Mouse (Mus musculus): ENCODE data around the gene Hcn1. TPM values are rescaled to one million over a fixed set of nuclear protein-coding genes. Genes with fewer than 3 reads are reported as not detected.

Hcn1 gene
- total RNA-seq, 2 experiments from 2014 or later: 0.05 to 0.16 TPM

GRCm38 (mm10) chr13:117705573-117705972 lies 103.5 kb downstream of the Hcn1 start:
- DNase-seq: no peak

- no peak for DNase-seq
Observed at GRCm38 (mm10) chr13:117705997-117706396, 103.9 kb downstream of the Hcn1 start.

- no peak for DNase-seq
Observed at GRCm38 (mm10) chr13:117706496-117706895, 104.4 kb downstream of the Hcn1 start.

- DNase-seq: no peak
Observed at GRCm38 (mm10) chr13:117706986-117707738, 105.0 kb downstream of the Hcn1 start.

- DNase-seq: no peak
Observed at GRCm38 (mm10) chr13:117710811-117711210, 108.7 kb downstream of the Hcn1 start.

GRCm38 (mm10) chr13:117722090-117722489 lies 120.0 kb downstream of the Hcn1 start:
- DNase-seq: no peak

GRCm38 (mm10) chr13:117724083-117724482 lies 122.0 kb downstream of the Hcn1 start:
- no peak for DNase-seq

- no peak for DNase-seq
Observed at GRCm38 (mm10) chr13:117728393-117728792, 126.3 kb downstream of the Hcn1 start.

GRCm38 (mm10) chr13:117732738-117733137 lies 130.6 kb downstream of the Hcn1 start:
- DNase-seq: no peak

GRCm38 (mm10) chr13:117744451-117744850 lies 142.3 kb downstream of the Hcn1 start:
- no peak for DNase-seq

GRCm38 (mm10) chr13:117745173-117745572 lies 143.1 kb downstream of the Hcn1 start:
- no peak for DNase-seq

- DNase-seq: no peak
Observed at GRCm38 (mm10) chr13:117765487-117765886, 163.4 kb downstream of the Hcn1 start.

- DNase-seq: no peak
Observed at GRCm38 (mm10) chr13:117785376-117785775, 183.3 kb downstream of the Hcn1 start.

GRCm38 (mm10) chr13:117792861-117793260 lies 190.7 kb downstream of the Hcn1 start:
- no peak for DNase-seq

GRCm38 (mm10) chr13:117801061-117801460 lies 198.9 kb downstream of the Hcn1 start:
- DNase-seq: no peak

- no peak for DNase-seq
Observed at GRCm38 (mm10) chr13:117827628-117828027, 225.5 kb downstream of the Hcn1 start.

- DNase-seq: no peak
Observed at GRCm38 (mm10) chr13:117836658-117837057, 234.5 kb downstream of the Hcn1 start.

GRCm38 (mm10) chr13:117838264-117838663 lies 236.1 kb downstream of the Hcn1 start:
- no peak for DNase-seq

- DNase-seq: no peak
Observed at GRCm38 (mm10) chr13:117842366-117842765, 240.2 kb downstream of the Hcn1 start.

GRCm38 (mm10) chr13:117847290-117847689 lies 245.2 kb downstream of the Hcn1 start:
- DNase-seq: no peak

GRCm38 (mm10) chr13:117848757-117849156 lies 246.6 kb downstream of the Hcn1 start:
- no peak for DNase-seq

- no peak for DNase-seq
Observed at GRCm38 (mm10) chr13:117851954-117852710, 250.0 kb downstream of the Hcn1 start.

GRCm38 (mm10) chr13:117852711-117853051 lies 250.6 kb downstream of the Hcn1 start:
- no peak for DNase-seq

- DNase-seq: no peak
Observed at GRCm38 (mm10) chr13:117858416-117858815, 256.3 kb downstream of the Hcn1 start.
